Mouse (Mus musculus): ENCODE measurements around the gene Ackr3.

Gene Ackr3

GRCm38 (mm10) chr1:90228323-90228697 lies 24.5 kb downstream of the Ackr3 start:
- no peak for DNase-seq (ENCODE audit: low spot score)

GRCm38 (mm10) chr1:90230611-90231010 lies 26.8 kb downstream of the Ackr3 start:
- peak; percentile 59 for DNase-seq (ENCODE audit: low spot score)

GRCm38 (mm10) chr1:90231591-90232490 lies 28.1 kb downstream of the Ackr3 start:
- DNase-seq (ENCODE audit: low spot score): no peak

GRCm38 (mm10) chr1:90232491-90232885 lies 28.7 kb downstream of the Ackr3 start:
- DNase-seq (ENCODE audit: low spot score): peak; percentile 21

- peak; percentile 69 for DNase-seq (ENCODE audit: low spot score)
Observed at GRCm38 (mm10) chr1:90234620-90235054, 30.9 kb downstream of the Ackr3 start.

- DNase-seq (ENCODE audit: low spot score): no peak
Observed at GRCm38 (mm10) chr1:90236640-90237039, 32.9 kb downstream of the Ackr3 start.

- no peak for DNase-seq (ENCODE audit: low spot score)
Observed at GRCm38 (mm10) chr1:90238095-90238888, 34.5 kb downstream of the Ackr3 start.

- DNase-seq (ENCODE audit: low spot score): no peak
Observed at GRCm38 (mm10) chr1:90239336-90240225, 35.8 kb downstream of the Ackr3 start.

GRCm38 (mm10) chr1:90240287-90240686 lies 36.5 kb downstream of the Ackr3 start:
- no peak for DNase-seq (ENCODE audit: low spot score)

- no peak for DNase-seq (ENCODE audit: low spot score)
Observed at GRCm38 (mm10) chr1:90242444-90242989, 38.7 kb downstream of the Ackr3 start.

GRCm38 (mm10) chr1:90244537-90244936 lies 40.8 kb downstream of the Ackr3 start:
- no peak for DNase-seq (ENCODE audit: low spot score)

- no peak for DNase-seq (ENCODE audit: low spot score)
Observed at GRCm38 (mm10) chr1:90245533-90245932, 41.8 kb downstream of the Ackr3 start.

GRCm38 (mm10) chr1:90246035-90246434 lies 42.3 kb downstream of the Ackr3 start:
- DNase-seq (ENCODE audit: low spot score): no peak

- no peak for DNase-seq (ENCODE audit: low spot score)
Observed at GRCm38 (mm10) chr1:90246800-90247199, 43.0 kb downstream of the Ackr3 start.

GRCm38 (mm10) chr1:90247234-90247633 lies 43.5 kb downstream of the Ackr3 start:
- DNase-seq (ENCODE audit: low spot score): no peak

GRCm38 (mm10) chr1:90247756-90248541 lies 44.2 kb downstream of the Ackr3 start:
- DNase-seq (ENCODE audit: low spot score): no peak

- DNase-seq (ENCODE audit: low spot score): no peak
Observed at GRCm38 (mm10) chr1:90248966-90249735, 45.4 kb downstream of the Ackr3 start.

GRCm38 (mm10) chr1:90250419-90250818 lies 46.6 kb downstream of the Ackr3 start:
- DNase-seq (ENCODE audit: low spot score): no peak

- DNase-seq (ENCODE audit: low spot score): no peak
Observed at GRCm38 (mm10) chr1:90251156-90251555, 47.4 kb downstream of the Ackr3 start.

GRCm38 (mm10) chr1:90253465-90253864 lies 49.7 kb downstream of the Ackr3 start:
- no peak for DNase-seq (ENCODE audit: low spot score)
